Mouse (Mus musculus): ENCODE results near the gene 6430571L13Rik.

DNA sequence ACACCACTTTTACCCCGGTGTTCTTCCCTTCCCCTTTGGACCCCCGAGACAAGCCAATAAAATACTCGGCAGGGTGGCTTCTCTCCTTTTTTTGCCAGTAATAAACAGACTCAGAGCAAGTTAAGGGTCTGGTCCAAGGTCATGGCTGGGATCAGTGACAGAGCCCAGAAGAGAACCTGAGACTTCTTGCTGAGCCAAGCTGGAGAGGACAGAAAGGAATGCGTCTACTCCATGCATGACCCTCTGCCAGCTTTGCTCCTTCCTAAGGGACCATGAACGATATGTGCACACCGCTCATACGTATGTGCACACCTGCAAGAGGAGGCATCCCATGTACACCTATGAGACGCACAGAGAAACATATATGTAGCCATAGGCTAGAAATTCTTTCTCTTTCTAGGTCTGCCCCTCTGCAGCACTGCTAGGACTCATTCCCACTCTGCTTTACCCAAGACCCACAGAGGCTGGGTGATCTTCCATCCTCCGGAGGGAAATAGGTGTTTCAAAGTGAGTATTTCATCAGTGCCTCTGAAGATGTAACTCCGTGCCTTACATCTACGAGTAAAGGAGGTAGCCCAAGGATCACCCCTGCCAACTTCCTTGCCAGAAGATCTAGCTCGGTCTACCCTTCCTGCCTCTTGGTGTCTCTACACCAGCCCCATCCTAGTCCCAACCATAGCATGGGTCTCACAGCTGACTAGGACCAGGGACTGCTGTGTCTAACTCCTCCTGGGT is 676 bp downstream of the 6430571L13Rik start:
- TF ChIP-seq EP300 (IDR thresholded peaks at IDR 0.05; ENCODE audit: low read depth): no peak
- no peak for TF ChIP-seq CTCF (IDR thresholded peaks at IDR 0.05; ENCODE audit: low read depth)

Measured in liver, embryonic 14.5 days (tissue).